Mouse (Mus musculus) kidney, adult 2 months (tissue): ENCODE data around the gene Ogn.

Source experiments
- CTCF ChIP-seq: fragments of 200-500 bp; conservative IDR thresholded peaks from 2 replicates; pipeline ENCODE4 v1.5.1; 2011; ENCODE audit warnings: low read depth, mild to moderate bottlenecking, control low read depth, low read length, moderate library complexity, mixed read lengths; ENCODE audit not compliant: insufficient read depth, insufficient read length
- POLR2A ChIP-seq: fragments of 200-500 bp; IDR thresholded peaks from one replicate; pipeline ENCODE4 v1.6.1; 2011; ENCODE audit warnings: low read depth, low read length, control low read depth

GRCm38 (mm10) chr13:49651781-49652351 is 44.0 kb downstream of the Ogn start:
- TF ChIP-seq CTCF, result no peak
- no peak for TF ChIP-seq POLR2A
